Mouse (Mus musculus): ENCODE data around the gene Prg2. TPM values are rescaled to one million over a fixed set of nuclear protein-coding genes. Genes with fewer than 3 reads are reported as not detected.

Prg2 gene
- polyA plus RNA-seq, 1 experiment from 2014 or later, result 0.68 TPM

DNA sequence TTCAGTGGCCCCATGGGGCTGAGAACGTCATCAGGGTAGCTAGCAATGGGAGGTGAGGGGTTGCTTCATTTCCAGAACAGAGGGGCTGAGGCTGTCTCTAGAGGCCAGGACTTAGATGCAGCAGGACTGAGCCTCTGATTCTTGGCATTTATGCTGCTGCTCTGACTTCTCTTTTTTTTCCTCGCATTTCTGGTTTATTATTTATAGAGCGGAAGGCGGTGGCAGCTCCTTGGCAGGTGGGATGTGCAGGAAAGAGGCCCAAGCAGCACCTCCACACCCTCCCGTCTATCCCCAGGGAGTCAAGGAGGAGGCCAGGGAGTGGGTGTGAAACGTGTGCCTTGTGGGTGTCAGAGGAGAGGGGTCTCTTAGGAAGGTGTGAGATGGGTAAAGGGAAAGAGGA is 50.7 kb downstream of the Prg2 start:
- ATAC-seq (replicated peaks; ENCODE audit: extremely low read depth, insufficient read depth, low FRiP score), result no peak
- H3K9me3 ChIP-seq (replicated peaks; ENCODE audit: control insufficient read depth, low read length), result no peaks in the 10 kb centered on the region
- H3K4me3 ChIP-seq (ENCODE audit: low read length), result no peak overlapping the region
- 47% methylated on average over 6 of the region's 6 CpGs for WGBS
- no peak overlapping the region for H3K9ac ChIP-seq (ENCODE audit: low read length)
- H3K27me3 ChIP-seq (ENCODE audit: control insufficient read depth, insufficient read depth, low read length), result no peaks in the 10 kb centered on the region
- H3K36me3 ChIP-seq (ENCODE audit: control insufficient read depth, insufficient read depth), result no peaks in the 10 kb centered on the region
- no peak overlapping the region for H3K4me2 ChIP-seq (ENCODE audit: low read depth, low read length)
- no peaks in the 10 kb centered on the region for H3K4me1 ChIP-seq (ENCODE audit: control insufficient read depth, insufficient read depth, low read length)
- no peak overlapping the region for H3K27ac ChIP-seq (ENCODE audit: low read length)

DNA sequence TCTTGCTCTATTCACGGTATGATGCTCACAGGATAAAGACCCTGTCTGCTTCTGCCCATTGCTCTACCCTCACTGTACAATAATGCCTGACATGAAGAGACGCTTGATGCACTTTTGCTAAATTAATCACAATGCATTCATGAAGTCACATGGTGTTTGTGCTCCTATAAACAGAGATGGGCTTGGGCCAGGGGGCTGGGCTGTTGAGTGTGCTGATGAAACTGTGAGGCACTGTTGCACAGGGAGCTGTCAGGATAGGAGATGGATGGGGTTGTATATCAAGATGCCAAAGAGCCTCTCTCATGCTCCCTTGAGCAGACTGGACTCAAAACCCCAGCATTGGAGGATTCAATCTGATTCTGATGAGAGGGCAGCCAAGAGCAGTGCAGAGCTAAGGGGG is 52.9 kb downstream of the Prg2 start:
- H3K9me3 ChIP-seq (replicated peaks; ENCODE audit: control insufficient read depth, low read length), result no peaks in the 10 kb centered on the region
- no peak for ATAC-seq (replicated peaks; ENCODE audit: extremely low read depth, insufficient read depth, low FRiP score)
- H3K36me3 ChIP-seq (ENCODE audit: control insufficient read depth, insufficient read depth), result no peaks in the 10 kb centered on the region
- no peak overlapping the region for H3K4me2 ChIP-seq (ENCODE audit: low read depth, low read length)
- H3K4me1 ChIP-seq (ENCODE audit: control insufficient read depth, insufficient read depth, low read length), result peaks cover 4% of the 10 kb centered on the region
- H3K27ac ChIP-seq (ENCODE audit: low read length), result no peak overlapping the region
- no peak overlapping the region for H3K4me3 ChIP-seq (ENCODE audit: low read length)
- no peaks in the 10 kb centered on the region for H3K27me3 ChIP-seq (ENCODE audit: control insufficient read depth, insufficient read depth, low read length)
- no peak overlapping the region for H3K9ac ChIP-seq (ENCODE audit: low read length)
- 75% methylated on average over 2 of the region's 2 CpGs for WGBS

Other genes with a start within 250 kb of the Prg2 start
- gene Ypel4, start 246.4 kb upstream of the Prg2 start, polyA plus RNA-seq (2015; fragmentation: Nextera tagmentation; extraction: Ambion mirVana), result 2.4 and 2.6 TPM in 2 replicates
- 3.6 and 5.1 TPM in 2 replicates for gene Gm19426, start 236.8 kb upstream of the Prg2 start, polyA plus RNA-seq (2015; fragmentation: Nextera tagmentation; extraction: Ambion mirVana)
- 44.6 and 51.2 TPM in 2 replicates for gene Serping1, start 205.0 kb upstream of the Prg2 start, polyA plus RNA-seq (2015; fragmentation: Nextera tagmentation; extraction: Ambion mirVana)
- 102 and 110 TPM in 2 replicates for gene Ube2l6, start 181.6 kb upstream of the Prg2 start, polyA plus RNA-seq (2015; fragmentation: Nextera tagmentation; extraction: Ambion mirVana)
- gene Smtnl1, start 157.8 kb upstream of the Prg2 start, polyA plus RNA-seq (2015; fragmentation: Nextera tagmentation; extraction: Ambion mirVana), result 0.21 and 0.24 TPM in 2 replicates
- gene Timm10, start 153.5 kb upstream of the Prg2 start, polyA plus RNA-seq (2015; fragmentation: Nextera tagmentation; extraction: Ambion mirVana), result 92.9 and 97.9 TPM in 2 replicates
- gene Slc43a1, start 141.6 kb upstream of the Prg2 start, polyA plus RNA-seq (2015; fragmentation: Nextera tagmentation; extraction: Ambion mirVana), result 8.0 and 8.7 TPM in 2 replicates
- gene Rtn4rl2, start 93.8 kb upstream of the Prg2 start, polyA plus RNA-seq (2015; fragmentation: Nextera tagmentation; extraction: Ambion mirVana), result 1.5 and 1.7 TPM in 2 replicates
- 42.5 and 43.6 TPM in 2 replicates for gene Slc43a3, start 43.9 kb upstream of the Prg2 start, polyA plus RNA-seq (2015; fragmentation: Nextera tagmentation; extraction: Ambion mirVana)
- 0.34 TPM in 1 of 2 replicates, not detected in the other for gene Prg3, start 7.8 kb downstream of the Prg2 start, polyA plus RNA-seq (2015; fragmentation: Nextera tagmentation; extraction: Ambion mirVana)
- gene Ssrp1, start 56.8 kb downstream of the Prg2 start, polyA plus RNA-seq (2015; fragmentation: Nextera tagmentation; extraction: Ambion mirVana), result 136 and 148 TPM in 2 replicates
- 0.60 and 0.79 TPM in 2 replicates for gene P2rx3, start 57.0 kb downstream of the Prg2 start, polyA plus RNA-seq (2015; fragmentation: Nextera tagmentation; extraction: Ambion mirVana)
- 23.6 and 32.3 TPM in 2 replicates for gene Tnks1bp1, start 67.6 kb downstream of the Prg2 start, polyA plus RNA-seq (2015; fragmentation: Nextera tagmentation; extraction: Ambion mirVana)
- 42.9 and 53.3 TPM in 2 replicates for gene Aplnr, start 155.8 kb downstream of the Prg2 start, polyA plus RNA-seq (2015; fragmentation: Nextera tagmentation; extraction: Ambion mirVana)
- gene Lrrc55, start 216.7 kb downstream of the Prg2 start, polyA plus RNA-seq (2015; fragmentation: Nextera tagmentation; extraction: Ambion mirVana), result 0.33 and 0.49 TPM in 2 replicates

All from heart, embryonic 16.5 days (tissue).